Mouse (Mus musculus): ENCODE results near the gene Ppp1ca. TPM values are rescaled to one million over a fixed set of nuclear protein-coding genes. Genes with fewer than 3 reads are reported as not detected.

Ppp1ca gene
- 406 and 527 TPM in 2 replicates for total RNA-seq (2014; fragmentation: Nextera tagmentation)
- total RNA-seq (2017): 494 and 518 TPM in 2 replicates

DNA sequence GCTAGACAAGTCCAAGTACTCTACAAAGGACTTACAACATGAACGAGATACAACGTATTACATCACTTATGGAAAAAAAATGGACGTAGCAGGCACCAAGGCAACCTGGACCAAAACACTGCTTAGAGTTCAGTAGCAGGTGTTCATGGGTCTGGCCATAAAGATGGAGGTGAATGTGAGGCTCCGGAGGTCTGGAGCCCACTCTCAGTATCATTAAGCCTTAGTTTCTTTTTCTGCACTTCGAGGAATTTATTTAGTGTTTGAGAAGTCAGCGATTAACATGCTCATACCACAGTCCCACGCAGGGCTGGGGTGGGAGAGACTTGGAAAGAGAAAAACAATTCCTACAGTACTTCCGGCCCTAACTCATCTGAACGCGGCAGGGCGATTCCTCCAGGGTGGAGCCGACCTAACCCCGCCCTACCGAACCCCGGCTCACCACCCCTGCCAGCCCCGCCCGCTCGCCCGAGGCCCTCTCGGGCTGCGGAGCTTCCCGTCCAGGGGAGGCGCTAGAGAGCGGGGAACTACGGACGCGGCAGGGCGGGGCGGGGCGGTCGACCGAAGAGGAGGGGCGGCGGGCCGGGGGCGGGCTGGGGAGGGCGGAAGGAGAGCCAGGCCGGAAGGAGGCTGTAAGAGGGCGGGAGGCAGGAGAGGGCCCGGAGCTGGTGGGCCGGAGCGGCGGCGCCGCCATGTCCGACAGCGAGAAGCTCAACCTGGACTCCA is at the start of gene Ppp1ca:
Ppp1ca (plus strand) TSS at position 538 of the 723 bp plus-strand sequence.
- peak; percentile 88 for ATAC-seq (replicated peaks; ENCODE audit: poor library complexity, severe bottlenecking)

DNA sequence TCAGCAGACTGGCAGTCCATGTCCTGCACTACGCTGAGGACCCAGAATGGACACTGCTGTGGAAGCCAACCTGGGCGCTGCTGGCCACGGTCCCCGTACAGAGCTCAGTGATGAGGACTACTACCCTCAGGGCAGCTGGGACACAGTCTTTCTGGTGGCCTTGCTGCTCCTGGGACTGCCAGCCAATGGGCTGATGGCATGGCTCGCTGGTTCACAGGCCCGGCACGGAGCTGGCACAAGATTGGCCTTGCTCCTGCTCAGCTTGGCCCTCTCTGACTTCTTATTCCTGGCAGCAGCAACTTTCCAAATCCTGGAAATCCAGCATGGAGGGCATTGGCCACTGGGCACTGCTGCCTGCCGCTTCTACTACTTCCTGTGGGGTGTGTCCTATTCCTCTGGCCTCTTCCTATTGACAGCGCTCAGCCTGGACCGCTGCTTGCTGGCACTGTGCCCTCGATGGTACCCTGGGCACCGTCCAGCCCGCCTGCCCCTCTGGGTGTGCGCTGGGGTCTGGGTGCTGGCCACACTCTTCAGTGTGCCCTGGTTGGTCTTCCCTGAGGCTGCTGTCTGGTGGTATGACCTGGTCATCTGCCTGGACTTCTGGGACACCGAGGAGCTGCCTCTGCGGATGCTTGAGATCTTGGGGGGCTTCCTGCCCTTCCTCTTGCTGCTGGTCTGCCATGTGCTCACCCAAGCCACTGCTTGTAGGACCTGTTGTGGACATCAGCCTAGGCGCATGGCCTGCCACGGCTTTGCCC is 49.3 kb upstream of the Ppp1ca start:
- ATAC-seq (replicated peaks; ENCODE audit: poor library complexity, severe bottlenecking): no peak

DNA sequence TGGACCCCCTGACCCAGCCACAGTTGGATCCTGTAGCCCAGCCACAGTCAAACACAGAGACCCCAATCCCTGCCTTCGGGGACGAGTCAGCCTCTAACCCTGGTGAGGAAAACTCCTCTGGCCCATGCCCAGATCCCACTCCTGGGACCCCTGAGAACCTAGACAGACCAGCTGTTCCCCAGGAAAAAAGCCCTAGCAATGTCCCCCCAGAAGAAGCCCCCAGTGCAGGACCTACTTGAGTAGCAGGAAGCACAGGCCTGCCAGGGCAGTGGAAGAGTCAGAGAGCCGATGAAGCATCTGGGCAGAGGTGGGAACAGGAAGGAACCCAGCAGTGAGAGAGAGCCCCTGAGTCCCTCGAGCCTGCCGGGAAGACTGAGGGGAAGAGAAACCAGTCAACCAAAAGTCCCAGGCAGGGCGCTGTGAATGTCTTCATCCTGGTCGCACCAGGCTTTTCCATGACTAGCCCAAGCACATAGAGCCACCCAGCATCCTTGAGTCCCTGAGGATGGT is 48.1 kb upstream of the Ppp1ca start, which contains the start of gene Cabp4:
Cabp4 (minus strand) TSS at position 275 of the 510 bp plus-strand sequence.
- peak; percentile 23; the same call in 1 of the 2 replicates for ATAC-seq (replicated peaks; ENCODE audit: poor library complexity, severe bottlenecking)

DNA sequence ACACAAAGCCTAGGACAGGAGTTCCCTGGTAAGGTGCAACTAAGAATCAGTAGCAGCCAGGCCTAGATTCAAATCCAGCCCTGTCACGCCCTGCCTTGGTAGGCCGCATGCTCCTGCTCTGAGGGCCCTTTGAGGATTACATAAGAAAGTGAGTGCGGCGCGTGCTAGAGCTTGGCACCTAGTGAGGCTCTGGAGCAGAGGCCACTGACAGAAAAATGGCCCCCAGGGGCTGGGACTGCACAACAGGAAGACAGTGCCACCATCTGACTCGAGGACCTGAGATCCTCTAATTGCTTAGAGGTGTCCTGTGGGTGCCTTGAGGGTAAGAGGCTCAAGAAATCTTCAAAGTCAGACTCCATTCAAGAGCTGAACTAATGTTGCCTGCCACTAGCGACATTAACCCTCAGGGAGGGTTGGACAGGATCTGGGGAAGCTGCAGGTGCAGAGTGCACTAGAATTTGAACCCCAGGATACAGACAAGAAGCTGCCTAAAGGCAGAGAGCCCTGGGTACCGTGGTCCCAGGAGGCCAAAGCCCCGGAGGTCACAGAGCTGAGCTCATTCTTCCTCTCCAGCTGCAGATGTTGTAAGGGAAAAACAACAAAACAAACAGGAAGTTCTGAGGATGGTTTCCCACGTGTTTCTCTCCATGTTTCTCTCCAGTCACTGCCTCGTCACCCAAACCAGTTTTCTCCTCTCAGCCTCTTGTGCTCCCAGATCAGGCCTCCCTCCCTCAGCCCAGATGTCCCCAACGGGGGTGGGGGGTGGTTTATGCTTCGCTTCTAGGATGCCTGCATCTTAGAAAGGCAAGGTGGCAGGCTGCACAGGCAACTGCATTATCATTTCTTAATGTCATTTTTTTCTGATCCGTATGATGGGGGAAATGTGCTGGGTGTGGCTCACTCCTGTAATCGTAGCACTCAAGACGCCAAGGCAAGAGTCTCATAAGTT is 47.0 kb upstream of the Ppp1ca start:
- no peak for ATAC-seq (replicated peaks; ENCODE audit: poor library complexity, severe bottlenecking)

DNA sequence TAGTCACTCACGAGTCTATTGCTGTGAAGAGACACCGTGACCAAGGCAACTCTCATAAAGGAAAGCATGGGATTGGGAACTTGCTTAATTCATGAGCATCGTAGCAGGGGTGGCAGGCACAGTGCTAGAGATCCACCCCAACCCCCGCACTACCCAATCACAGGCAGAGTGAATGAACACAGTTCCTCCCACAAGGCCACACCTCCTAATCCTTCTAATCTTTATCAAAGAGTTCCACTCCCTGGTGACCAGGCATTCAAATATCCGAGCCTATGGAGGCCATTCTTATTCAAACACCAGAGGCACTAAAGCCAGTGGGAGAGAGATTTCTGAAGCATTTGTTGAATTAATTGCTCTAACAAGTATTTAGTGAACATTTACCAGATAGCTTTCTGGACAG is 45.9 kb upstream of the Ppp1ca start:
- ATAC-seq (replicated peaks; ENCODE audit: poor library complexity, severe bottlenecking): no peak

DNA sequence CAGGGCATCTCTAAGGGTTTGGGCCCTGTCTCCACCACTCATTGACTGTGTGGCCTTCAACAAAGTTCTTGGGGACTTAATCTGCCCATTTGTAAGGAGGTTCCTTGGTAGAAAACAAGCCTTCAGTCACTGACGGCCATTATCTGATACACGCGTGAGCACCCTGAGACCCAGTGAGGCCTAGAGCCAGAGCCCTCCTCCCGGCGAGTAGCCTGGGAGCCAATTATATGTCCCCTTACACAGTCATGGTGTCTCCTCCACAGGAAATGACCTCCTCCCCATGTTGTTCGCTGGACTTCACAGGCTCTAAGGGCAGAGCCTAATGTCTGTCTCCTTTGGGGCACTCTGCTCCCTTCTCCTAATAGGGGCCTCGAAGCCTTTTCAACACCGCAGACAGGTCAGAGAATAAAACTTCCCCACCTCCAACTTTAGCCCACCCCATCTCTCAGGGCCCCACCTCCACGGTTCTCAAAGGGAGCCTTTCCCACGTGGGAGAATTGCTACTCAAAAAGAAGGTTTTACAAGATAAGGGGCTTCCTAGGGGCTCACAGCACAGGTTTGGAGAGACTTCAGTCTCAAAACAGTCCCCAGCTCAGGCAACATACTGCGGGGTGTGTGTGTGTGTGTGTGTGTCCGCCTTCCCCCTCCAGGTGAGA is 45.4 kb upstream of the Ppp1ca start:
- ATAC-seq (replicated peaks; ENCODE audit: poor library complexity, severe bottlenecking): no peak

DNA sequence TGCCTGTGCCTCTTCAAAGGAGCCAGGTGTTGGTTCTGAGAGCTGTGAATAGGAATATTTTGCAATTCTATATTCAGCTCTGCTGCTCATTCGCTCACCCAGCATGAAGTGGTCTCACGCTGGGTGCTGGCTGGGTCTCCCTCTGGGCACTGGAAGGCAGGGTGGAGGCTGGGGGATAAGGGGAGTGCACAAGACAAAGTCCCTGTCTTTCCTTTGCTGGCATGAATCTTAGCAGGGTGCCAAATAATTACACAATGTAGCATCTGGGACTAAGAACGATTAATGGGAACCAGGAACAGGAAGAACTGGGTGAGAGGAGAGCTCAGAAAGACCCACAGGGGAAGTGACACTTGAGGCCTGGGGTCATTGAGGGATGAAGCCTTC is 44.9 kb upstream of the Ppp1ca start:
- peak; percentile 53 for ATAC-seq (replicated peaks; ENCODE audit: poor library complexity, severe bottlenecking)

DNA sequence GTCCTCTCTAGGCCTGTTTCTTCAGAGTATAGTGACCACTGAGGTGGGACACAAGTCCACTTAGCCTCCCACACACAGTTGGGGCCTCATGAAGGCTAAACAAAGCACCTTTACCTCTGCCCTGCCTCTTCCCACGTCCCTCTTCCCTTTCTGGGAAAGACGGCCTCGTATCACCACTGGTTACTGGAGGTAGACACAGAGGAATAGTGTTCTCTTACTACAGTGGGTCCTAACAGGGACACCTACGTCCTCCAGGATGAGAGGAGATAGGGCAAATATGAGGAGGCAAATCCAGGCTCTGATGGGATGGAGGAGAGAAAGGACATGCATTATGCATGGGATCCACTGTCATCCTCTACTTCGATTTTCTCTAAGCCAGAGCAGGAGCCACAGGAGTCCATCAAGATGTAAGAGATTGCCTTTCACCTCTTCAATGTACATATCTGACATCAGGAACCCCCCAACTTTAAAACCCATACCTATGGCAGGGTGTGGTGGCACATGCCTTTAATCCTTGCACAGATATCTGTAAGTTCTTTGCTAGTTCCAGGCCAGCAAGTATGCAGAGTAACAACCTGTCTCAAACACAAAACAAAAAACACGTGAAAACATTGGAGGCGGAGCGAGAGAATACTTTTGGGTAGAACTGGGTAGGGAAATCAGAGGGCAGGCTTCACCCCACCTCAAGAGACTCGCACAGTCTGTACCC is 43.9 kb upstream of the Ppp1ca start:
- no peak for ATAC-seq (replicated peaks; ENCODE audit: poor library complexity, severe bottlenecking)

DNA sequence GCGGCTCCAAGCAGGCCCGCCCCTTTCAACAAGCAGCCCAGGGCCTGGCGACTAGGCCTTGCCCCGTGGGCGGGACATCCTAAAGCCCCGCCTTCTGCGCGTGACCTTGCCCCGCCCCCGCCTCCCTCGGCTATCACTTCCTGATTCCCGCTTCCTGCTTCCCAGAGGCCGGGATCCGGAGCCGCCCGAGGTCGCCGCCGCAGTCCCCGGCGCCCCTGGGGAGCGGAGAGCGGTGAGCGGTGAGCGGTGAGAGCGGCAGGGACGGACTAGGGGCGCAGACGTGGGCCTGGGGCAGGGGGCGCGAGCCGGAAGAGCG is 43.4 kb upstream of the Ppp1ca start, which contains the start of gene Coro1b:
Coro1b (plus strand) TSS at position 129 of the 316 bp plus-strand sequence.
- ATAC-seq (replicated peaks; ENCODE audit: poor library complexity, severe bottlenecking): peak; percentile 82

DNA sequence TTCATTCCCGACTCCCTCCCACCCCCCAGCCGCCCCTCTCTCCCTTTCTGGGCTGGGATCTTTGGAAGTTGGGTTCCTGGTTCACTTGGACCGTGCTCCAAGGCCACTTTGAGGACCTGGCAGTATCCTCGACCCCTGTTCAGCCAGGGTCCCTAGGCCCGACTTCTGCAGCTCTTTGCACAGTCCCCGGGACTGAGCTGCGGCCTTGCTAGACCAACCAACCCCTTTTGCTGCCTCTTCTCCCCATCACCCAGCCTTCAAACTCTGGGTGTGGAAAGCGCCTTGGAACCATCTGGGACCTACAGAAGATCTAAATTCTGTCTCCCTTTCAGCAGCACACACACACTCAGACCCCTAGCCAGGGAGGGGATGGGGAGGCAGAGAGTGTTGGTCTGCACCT is 43.0 kb upstream of the Ppp1ca start:
- no peak for ATAC-seq (replicated peaks; ENCODE audit: poor library complexity, severe bottlenecking)

DNA sequence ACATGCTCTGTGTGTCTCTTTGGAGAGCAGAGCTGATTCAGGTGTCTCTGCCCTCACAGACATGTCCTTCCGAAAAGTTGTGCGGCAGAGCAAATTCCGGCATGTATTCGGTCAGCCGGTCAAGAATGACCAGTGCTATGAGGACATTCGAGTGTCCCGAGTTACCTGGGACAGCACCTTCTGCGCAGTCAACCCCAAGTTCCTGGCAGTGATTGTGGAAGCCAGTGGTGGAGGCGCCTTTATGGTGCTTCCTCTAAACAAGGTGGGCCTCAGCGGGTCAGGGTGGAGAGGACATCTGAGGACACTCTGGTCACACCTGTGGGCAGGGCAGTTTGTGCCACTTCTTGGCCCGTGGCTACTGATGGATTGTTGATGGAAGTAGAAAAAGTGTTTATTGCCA is 42.6 kb upstream of the Ppp1ca start:
- no peak for ATAC-seq (replicated peaks; ENCODE audit: poor library complexity, severe bottlenecking)

DNA sequence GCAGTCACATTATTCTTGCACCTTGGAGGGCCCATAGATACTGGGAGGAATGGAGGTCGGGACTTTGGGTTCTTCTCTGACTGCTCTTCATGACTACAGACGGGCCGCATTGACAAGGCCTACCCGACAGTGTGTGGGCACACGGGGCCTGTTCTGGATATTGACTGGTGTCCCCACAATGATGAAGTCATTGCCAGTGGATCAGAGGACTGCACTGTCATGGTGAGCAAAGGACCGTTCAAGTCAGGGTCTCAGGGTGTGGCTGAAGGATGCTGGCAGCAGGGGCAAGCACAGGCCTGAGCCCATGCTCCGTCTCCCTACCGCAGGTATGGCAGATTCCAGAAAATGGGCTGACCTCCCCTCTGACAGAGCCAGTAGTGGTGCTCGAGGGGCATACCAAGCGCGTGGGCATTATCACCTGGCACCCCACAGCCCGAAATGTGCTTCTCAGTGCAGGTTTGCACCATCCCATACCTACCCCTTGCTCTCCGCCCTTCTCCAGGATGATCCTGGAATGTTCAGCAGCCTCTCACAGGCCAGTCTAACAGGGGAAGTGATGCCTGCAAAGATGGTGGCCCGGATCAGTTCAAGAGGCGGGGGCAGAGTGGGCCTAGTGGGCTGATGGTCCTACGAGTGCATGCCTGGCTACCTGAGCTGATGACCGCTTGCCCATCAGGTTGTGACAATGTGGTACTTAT is 42.0 kb upstream of the Ppp1ca start:
- no peak for ATAC-seq (replicated peaks; ENCODE audit: poor library complexity, severe bottlenecking)

DNA sequence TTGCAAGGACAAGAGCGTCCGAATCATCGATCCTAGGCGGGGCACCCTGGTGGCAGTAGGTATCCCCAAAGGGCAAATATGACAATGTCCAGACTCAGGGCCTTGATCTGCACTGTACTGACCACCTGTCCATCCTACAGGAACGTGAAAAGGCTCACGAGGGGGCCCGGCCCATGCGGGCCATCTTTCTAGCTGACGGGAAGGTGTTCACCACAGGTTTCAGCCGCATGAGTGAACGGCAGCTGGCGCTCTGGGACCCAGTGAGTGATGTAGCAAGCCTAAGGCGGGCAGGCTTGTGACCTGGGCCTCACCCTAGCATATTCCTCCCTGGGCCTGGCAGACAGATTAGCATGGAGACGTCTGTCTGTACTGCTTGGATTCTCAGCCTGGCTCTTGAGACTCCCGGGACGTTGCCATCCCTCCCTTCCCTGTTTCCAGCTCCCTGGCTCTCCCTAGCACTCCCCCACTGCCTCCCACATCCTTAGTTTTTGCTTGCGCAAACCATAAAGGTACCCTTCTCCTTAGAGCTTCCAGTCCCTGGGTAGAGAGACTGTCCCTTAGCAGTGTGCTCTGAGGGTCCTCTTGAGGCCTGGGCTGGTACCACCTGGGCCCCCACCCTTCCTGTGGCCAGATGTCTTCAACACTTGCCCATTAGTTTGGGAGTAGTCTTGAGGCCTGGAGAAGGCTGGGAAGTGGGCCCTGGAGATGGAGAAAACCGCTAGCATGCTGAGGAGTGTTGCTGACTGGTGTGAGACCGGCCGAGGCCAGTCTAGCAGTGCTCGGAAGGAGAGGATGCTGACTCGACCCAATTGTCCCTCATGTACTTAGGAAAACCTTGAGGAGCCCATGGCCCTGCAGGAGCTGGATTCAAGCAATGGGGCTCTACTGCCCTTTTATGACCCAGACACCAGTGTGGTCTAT is 41.0 kb upstream of the Ppp1ca start:
- ATAC-seq (replicated peaks; ENCODE audit: poor library complexity, severe bottlenecking): no peak

DNA sequence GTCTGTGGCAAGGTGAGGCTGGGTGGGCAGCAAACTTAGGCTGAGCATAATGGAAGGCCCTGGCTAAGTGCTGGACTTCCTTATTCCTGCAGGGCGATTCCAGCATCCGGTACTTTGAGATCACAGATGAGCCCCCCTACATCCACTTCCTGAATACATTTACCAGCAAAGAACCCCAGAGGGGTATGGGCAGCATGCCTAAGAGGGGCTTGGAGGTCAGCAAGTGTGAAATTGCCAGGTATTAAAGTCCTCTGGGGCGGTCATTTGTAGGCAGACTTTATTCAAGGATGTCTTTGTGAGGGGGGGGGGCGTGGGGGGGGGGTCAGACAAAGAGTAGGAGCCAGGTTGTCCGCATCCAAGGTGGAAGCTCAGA is 40.4 kb upstream of the Ppp1ca start:
- ATAC-seq (replicated peaks; ENCODE audit: poor library complexity, severe bottlenecking): no peak

DNA sequence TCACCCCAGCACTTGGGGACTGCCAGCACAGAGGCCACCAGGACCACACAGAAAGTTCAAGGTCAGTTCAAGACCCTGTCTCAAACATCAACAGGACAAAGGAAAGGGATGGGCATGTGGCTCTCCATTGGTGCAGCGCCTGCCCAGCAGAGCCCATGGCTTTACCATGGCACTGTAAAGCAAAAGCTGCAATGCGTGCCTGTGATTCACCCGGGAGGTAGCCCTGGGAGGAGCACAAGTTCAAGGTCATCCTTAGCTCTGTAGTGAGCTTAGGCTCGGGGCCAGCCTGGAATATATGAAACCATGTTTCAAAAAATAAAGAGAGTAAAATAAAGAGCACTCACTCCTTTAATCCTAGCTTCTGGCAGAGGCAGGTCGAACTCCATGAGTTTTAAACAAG is 40.0 kb upstream of the Ppp1ca start:
- no peak for ATAC-seq (replicated peaks; ENCODE audit: poor library complexity, severe bottlenecking)

DNA sequence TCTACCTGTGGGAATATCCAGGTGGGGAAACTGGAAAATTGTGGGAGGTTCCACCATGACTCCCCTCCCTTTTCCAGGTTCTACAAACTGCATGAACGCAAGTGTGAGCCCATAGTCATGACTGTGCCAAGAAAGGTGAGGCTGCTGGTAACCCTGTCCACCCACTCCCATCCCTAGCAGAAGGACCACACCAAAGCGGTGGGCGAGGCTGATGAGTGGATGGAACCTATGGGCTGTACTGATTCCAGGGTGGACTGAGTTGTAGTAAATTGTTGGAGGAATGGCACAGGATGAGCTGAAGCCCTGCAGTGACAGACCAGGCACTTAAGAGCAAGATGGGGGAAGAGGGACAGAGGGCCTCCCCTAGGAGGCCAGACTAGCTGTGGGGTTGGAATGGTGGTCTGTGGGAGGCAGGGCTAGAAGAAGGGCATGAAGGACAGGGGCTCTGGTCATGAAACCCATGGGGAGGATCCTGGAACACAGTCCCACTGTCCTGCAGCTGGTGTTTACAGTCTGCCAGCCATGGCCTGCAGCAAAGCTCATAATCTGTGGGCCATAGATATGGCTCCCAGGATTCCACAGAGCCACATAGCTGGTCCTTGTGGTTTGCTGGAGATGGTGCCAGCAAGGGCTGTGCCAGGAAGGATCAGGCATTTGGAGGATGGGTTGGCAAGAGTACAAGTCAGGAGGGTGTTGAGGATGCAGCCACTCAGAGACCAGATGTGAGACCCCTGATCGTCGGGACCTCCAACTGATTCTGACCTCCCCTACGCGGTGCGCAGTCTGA is 39.2 kb upstream of the Ppp1ca start:
- ATAC-seq (replicated peaks; ENCODE audit: poor library complexity, severe bottlenecking): no peak

DNA sequence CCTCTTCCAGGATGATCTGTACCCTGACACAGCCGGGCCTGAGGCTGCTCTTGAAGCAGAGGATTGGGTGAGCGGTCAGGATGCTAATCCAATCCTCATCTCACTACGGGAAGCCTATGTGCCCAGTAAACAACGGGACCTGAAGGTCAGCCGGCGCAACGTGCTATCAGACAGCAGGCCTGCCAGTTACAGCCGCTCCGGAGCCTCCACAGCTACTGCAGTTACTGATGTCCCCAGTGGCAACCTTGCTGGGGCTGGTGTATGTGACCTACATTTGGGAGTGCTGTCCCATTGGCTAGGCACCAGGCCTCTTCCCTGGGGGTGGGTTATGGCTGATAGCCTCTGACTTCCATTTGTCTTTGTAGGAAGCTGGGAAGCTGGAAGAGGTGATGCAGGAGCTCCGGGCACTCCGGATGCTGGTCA is 38.6 kb upstream of the Ppp1ca start, which contains the start of gene Ptprcap:
Ptprcap (plus strand) TSS at position 373 of the 423 bp plus-strand sequence.
- ATAC-seq (replicated peaks; ENCODE audit: poor library complexity, severe bottlenecking): no peak

Measured in granulocyte monocyte progenitor cell, adult 5-6 weeks (primary cell).